Mouse (Mus musculus) stomach, embryonic 16.5 days (tissue): Measurements from ENCODE around the gene Pla2g4e. TPM values are rescaled to one million over a fixed set of nuclear protein-coding genes. Genes with fewer than 3 reads are reported as not detected.

Experiments
- ATAC-seq: fragments of 200-750 bp; cut with Nextera tagmentation; 2 replicates; pipeline ENCODE4 v1.8.0; 2017; ENCODE audit warnings: moderate number of reproducible peaks, moderate TSS enrichment; ENCODE audit not compliant: insufficient read depth, low FRiP score
- H3K27ac ChIP-seq: fragments of 300-500 bp; sonication (generic); 2 replicates; pipeline ENCODE4 v1.5.1; 2014; ENCODE audit warnings: low read length
- H3K27me3 ChIP-seq: fragments of 300-500 bp; sonication (generic); 2 replicates; pipeline ENCODE4 v1.6.1; 2014; ENCODE audit warnings: low read length, control low read depth, mixed read lengths; ENCODE audit not compliant: control insufficient read depth, insufficient read depth
- H3K36me3 ChIP-seq: fragments of 300-500 bp; sonication (generic); 2 replicates; pipeline ENCODE4 v1.6.1; 2014; ENCODE audit warnings: low read length; ENCODE audit not compliant: control insufficient read depth, insufficient read depth
- H3K4me1 ChIP-seq: fragments of 300-500 bp; sonication (generic); 2 replicates; pipeline ENCODE4 v1.6.1; 2014; ENCODE audit warnings: low read length, control low read depth, mixed read lengths; ENCODE audit not compliant: control insufficient read depth, insufficient read depth
- H3K4me2 ChIP-seq: fragments of 300-500 bp; sonication (generic); 2 replicates; pipeline ENCODE4 v1.6.1; 2014; ENCODE audit warnings: low read depth, low read length, mixed read lengths
- H3K4me3 ChIP-seq: fragments of 300-500 bp; sonication (generic); replicated peaks from 2 replicates; pipeline ENCODE4 v1.5.1; 2014; ENCODE audit warnings: mild to moderate bottlenecking, low read length
- H3K9ac ChIP-seq: fragments of 300-500 bp; sonication (generic); 2 replicates; pipeline ENCODE4 v1.6.1; 2014; ENCODE audit warnings: low read length
- H3K9me3 ChIP-seq: fragments of 300-500 bp; sonication (generic); replicated peaks from 2 replicates; pipeline ENCODE4 v1.6.1; 2016; ENCODE audit warnings: low read length, control low read depth; ENCODE audit not compliant: control insufficient read depth
- WGBS: fragments of 180-500 bp; shearing (Covaris S2); extraction: QIAGEN DNeasy Blood & Tissue Kit; methylation state at CpG from one replicate; pipeline ENCODE4 v1.1.7; 2014; 5-methylcytosine and 5-hydroxymethylcytosine counted together
- polyA plus RNA-seq: library from polyadenylated mRNA; unstranded; fragments of >200 nt; fragmentation: Nextera tagmentation; extraction: Ambion mirVana; gene quantifications from 2 replicates; pipeline ENCODE4 v1.2.1, GENCODE M21; 2015

The Pla2g4e gene
- polyA plus RNA-seq, 1 experiment from 2014 or later = 4.5 TPM

GRCm38 (mm10) chr2:120126901-120127300 is 118.2 kb downstream of the Pla2g4e start:
- no peaks in the 10 kb centered on the region for H3K9me3 ChIP-seq
- no peak overlapping the region for H3K9ac ChIP-seq
- ATAC-seq = no peak
- H3K4me1 ChIP-seq = peaks cover 37% of the 10 kb centered on the region
- H3K27me3 ChIP-seq = no peaks in the 10 kb centered on the region
- H3K4me2 ChIP-seq = no peak overlapping the region
- WGBS = 70% methylated on average over 1 of the region's 1 CpGs
- no peaks in the 10 kb centered on the region for H3K36me3 ChIP-seq
- H3K27ac ChIP-seq = no peak overlapping the region
- H3K4me3 ChIP-seq = no peak overlapping the region

GRCm38 (mm10) chr2:120126408-120126807 is 118.7 kb downstream of the Pla2g4e start:
- 89% methylated on average over 4 of the region's 4 CpGs for WGBS
- Histone ChIP-seq H3K27ac (no peak overlapping the region), H3K9me3 (no peaks in the 10 kb centered on the region), H3K4me2 (no peak overlapping the region), H3K4me3 (no peak overlapping the region), H3K9ac (no peak overlapping the region), H3K27me3 (no peaks in the 10 kb centered on the region), H3K4me1 (peaks cover 37% of the 10 kb centered on the region), H3K36me3 (no peaks in the 10 kb centered on the region)
- no peak for ATAC-seq

- no peak for ATAC-seq
- H3K36me3 ChIP-seq = no peaks in the 10 kb centered on the region
- no peaks in the 10 kb centered on the region for H3K9me3 ChIP-seq
- no peaks in the 10 kb centered on the region for H3K27me3 ChIP-seq
- peaks cover 37% of the 10 kb centered on the region for H3K4me1 ChIP-seq
- H3K4me2 ChIP-seq = no peak overlapping the region
- H3K9ac ChIP-seq = no peak overlapping the region
- WGBS = 97% methylated on average over 1 of the region's 1 CpGs
- H3K4me3 ChIP-seq = no peak overlapping the region
- H3K27ac ChIP-seq = no peak overlapping the region
Measured at GRCm38 (mm10) chr2:120125461-120125860, 119.7 kb downstream of the Pla2g4e start.

GRCm38 (mm10) chr2:120124946-120125345 is 120.2 kb downstream of the Pla2g4e start:
- H3K9ac ChIP-seq = no peak overlapping the region

GRCm38 (mm10) chr2:120124096-120124495 is 121.0 kb downstream of the Pla2g4e start:
- WGBS = 57% methylated on average over 1 of the region's 1 CpGs
- H3K36me3 ChIP-seq = no peaks in the 10 kb centered on the region
- H3K9me3 ChIP-seq = no peaks in the 10 kb centered on the region
- no peak overlapping the region for H3K4me2 ChIP-seq
- no peaks in the 10 kb centered on the region for H3K27me3 ChIP-seq
- no peak overlapping the region for H3K27ac ChIP-seq
- H3K9ac ChIP-seq = no peak overlapping the region
- H3K4me3 ChIP-seq = no peak overlapping the region
- peaks cover 25% of the 10 kb centered on the region for H3K4me1 ChIP-seq
- no peak for ATAC-seq

More at GRCm38 (mm10) chr2:120124946-120125345, 120.2 kb downstream of the Pla2g4e start:
- Histone ChIP-seq H3K27ac (no peak overlapping the region), H3K4me1 (peaks cover 33% of the 10 kb centered on the region), H3K4me3 (no peak overlapping the region), H3K36me3 (no peaks in the 10 kb centered on the region), H3K9me3 (no peaks in the 10 kb centered on the region), H3K4me2 (no peak overlapping the region), H3K27me3 (no peaks in the 10 kb centered on the region)
- no peak for ATAC-seq
- WGBS = 69% methylated on average over 2 of the region's 2 CpGs

GRCm38 (mm10) chr2:120122983-120123382 is 122.2 kb downstream of the Pla2g4e start:
- Histone ChIP-seq H3K27me3 (no peaks in the 10 kb centered on the region), H3K36me3 (no peaks in the 10 kb centered on the region), H3K9me3 (no peaks in the 10 kb centered on the region), H3K9ac (no peak overlapping the region), H3K4me3 (no peak overlapping the region), H3K4me1 (peaks cover 13% of the 10 kb centered on the region), H3K27ac (no peak overlapping the region), H3K4me2 (no peak overlapping the region)
- 69% methylated on average over 6 of the region's 6 CpGs for WGBS
- ATAC-seq = no peak

- 76% methylated on average over 6 of the region's 6 CpGs for WGBS
- ATAC-seq = no peak
- Histone ChIP-seq H3K4me2 (no peak overlapping the region), H3K27ac (no peak overlapping the region), H3K27me3 (no peaks in the 10 kb centered on the region), H3K4me1 (peaks cover 13% of the 10 kb centered on the region; the same call in 1 of the 2 replicates), H3K4me3 (no peak overlapping the region), H3K9ac (no peak overlapping the region), H3K36me3 (no peaks in the 10 kb centered on the region), H3K9me3 (no peaks in the 10 kb centered on the region)
Measured at GRCm38 (mm10) chr2:120117346-120117745, 127.8 kb downstream of the Pla2g4e start.

Other genes starting within 250 kb of the Pla2g4e start
- gene Jmjd7, start 217.9 kb downstream of the Pla2g4e start, polyA plus RNA-seq = 13.4 and 15.4 TPM in 2 replicates
- 2.4 and 5.1 TPM in 2 replicates for gene Gm28042, start 217.8 kb downstream of the Pla2g4e start, polyA plus RNA-seq
- 1.8 and 2.7 TPM in 2 replicates for gene Pla2g4b, start 211.9 kb downstream of the Pla2g4e start, polyA plus RNA-seq
- 46.5 and 55.0 TPM in 2 replicates for gene Ehd4, start 90.7 kb downstream of the Pla2g4e start, polyA plus RNA-seq
- 0.13 and 0.21 TPM in 2 replicates for gene Pla2g4d, start 43.9 kb upstream of the Pla2g4e start, polyA plus RNA-seq
- 5.7 and 10.1 TPM in 2 replicates for gene Pla2g4f, start 68.8 kb upstream of the Pla2g4e start, polyA plus RNA-seq
- gene Vps39, start 107.8 kb upstream of the Pla2g4e start, polyA plus RNA-seq = 17.5 and 22.0 TPM in 2 replicates
- gene Ganc, start 158.6 kb upstream of the Pla2g4e start, polyA plus RNA-seq = 9.0 and 10.3 TPM in 2 replicates
- gene Tmem87a, start 158.8 kb upstream of the Pla2g4e start, polyA plus RNA-seq = 12.3 and 14.8 TPM in 2 replicates
- 0.92 and 1.3 TPM in 2 replicates for gene Capn3, start 210.7 kb upstream of the Pla2g4e start, polyA plus RNA-seq